Mouse (Mus musculus): ENCODE results near the gene 5430419D17Rik.
A peak's percentile ranks its signal among the peaks of the same experiment; 100 is the strongest.

The 5430419D17Rik gene

GRCm38 (mm10) chr7:131174121-131174520 is at the start of gene 5430419D17Rik:
Gene 5430419D17Rik (plus strand): TSS chr7:131174402.
- no peak for DNase-seq

DNA sequence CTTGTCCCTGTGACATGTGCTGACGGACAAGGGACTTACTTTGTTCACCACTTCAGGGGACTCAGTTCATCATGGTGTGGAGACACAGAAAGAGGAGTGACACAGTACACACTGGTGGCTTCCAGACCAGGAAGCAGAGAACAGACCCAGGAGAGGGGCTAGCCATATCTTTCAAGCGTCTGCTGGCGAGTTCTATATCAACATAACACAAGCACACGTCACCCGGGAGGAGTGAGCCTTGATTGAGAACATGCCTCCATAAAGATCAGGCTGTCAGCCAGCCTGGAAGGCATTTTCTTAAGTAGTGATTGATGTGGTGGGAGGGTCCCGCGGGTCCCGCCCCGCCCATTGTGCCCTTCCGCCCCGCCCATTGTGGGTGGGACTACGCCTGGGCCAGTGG is 44.2 kb upstream of the 5430419D17Rik start:
- DNase-seq = no peak

DNA sequence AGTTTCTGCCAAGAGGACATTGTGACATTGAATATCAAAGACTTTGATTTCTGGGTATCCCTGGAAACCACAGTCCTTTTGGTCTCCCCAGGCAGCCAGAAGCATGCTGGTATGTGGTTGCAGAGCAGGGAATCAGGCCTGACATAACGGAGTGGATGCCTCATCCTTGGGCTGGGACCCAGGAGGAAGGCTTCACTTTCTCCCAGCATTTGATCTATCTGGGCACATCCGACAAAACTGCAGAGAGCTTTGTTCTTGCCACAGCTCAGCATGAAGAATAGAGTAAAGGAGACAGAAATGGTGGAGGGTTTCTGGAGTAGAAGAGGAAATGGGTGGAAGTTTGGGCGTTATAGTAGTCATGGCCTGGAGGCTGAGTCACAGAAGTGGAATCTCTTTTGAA is 41.0 kb upstream of the 5430419D17Rik start:
- no peak for DNase-seq

- DNase-seq = no peak
Measured at GRCm38 (mm10) chr7:131146214-131146613, 28.0 kb upstream of the 5430419D17Rik start, which contains the start of gene 4933402N03Rik. Gene 4933402N03Rik (minus strand): TSS chr7:131146314.

DNA sequence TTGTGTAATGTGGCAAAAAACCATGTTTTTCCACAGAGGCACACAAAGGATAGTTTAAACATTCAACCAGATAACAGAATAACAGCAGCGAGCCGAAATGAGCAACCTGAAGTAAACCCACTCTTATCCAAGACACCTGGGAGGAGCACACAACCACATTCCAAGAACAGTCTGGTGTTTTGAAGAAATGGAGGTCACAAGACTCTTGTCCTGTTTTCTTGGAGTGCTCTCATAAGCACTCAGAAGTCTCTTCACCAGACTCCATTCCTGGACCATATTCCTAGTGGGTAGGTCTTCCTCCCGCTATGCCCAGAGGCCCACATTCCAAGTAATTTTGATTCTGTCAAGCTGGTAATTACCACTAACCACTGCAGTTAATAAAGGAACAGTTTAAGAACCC is 24.0 kb upstream of the 5430419D17Rik start:
- no peak for DNase-seq

DNA sequence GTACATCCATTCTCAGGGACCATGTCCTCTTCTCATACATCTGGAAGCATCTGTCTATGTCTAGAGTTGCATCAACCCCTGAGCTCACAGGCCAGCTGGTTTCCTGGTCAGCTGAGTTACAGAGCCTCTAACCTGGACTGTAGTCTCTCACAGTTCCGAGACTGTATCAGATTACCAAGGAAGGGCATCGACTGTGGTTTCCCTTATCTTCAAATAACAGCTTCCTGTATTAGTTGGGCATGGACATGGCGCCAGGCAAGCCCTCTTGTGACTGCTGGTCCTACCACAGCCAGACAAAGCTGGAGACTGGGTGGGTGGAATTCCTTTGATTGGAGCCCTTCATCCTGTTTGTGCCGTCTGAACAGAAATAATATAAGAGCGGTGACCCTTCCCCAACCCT is 21.2 kb upstream of the 5430419D17Rik start:
- DNase-seq = no peak

DNA sequence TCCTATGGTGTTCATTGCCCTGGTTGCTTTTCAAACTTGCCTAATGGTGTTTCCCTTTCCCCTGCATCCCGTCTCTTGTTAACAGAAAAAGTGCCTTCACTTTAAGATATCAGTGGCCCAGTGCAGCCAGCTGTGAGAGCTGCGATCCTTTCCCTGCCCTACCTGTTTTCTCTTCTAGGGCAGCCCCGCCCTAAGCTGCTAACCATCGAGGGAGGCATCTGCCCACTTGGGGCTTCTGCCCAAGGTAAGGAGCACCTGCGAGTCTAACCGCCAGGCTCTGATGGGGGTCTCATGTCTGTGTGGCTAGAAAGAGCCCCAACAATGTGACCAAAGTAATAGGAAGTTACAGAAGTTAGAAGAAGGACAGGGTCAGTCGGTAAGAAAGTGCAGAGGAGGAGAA is 12.0 kb upstream of the 5430419D17Rik start:
- no peak for DNase-seq

GRCm38 (mm10) chr7:131167771-131168170 is 6.4 kb upstream of the 5430419D17Rik start:
- no peak for DNase-seq

- no peak for DNase-seq
Measured at GRCm38 (mm10) chr7:131169099-131169498, 5.1 kb upstream of the 5430419D17Rik start.

GRCm38 (mm10) chr7:131182685-131183084 is 8.5 kb downstream of the 5430419D17Rik start:
- DNase-seq = peak; percentile 28

DNA sequence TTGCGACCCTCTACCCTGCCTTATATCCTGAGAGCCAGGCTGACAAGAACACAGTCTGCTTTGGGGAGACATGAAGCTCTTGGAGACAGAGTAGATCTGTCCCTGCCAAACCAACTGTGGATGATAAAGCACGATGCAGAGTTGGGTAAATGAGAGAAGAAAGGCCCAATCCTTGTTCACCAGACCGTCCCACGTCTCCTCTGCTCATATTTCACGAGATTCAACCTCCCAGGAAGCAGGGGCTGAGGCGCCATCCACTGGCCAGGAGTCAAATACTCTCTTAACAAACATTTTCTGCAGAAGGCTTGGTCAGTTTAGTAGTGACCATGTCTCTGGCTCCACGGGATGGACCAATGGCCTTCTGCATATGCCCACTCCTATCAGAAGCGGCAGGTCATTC is 10.1 kb downstream of the 5430419D17Rik start:
- DNase-seq = no peak

- DNase-seq = peak; percentile 85
Measured at GRCm38 (mm10) chr7:131187047-131187446, 12.8 kb downstream of the 5430419D17Rik start.

DNA sequence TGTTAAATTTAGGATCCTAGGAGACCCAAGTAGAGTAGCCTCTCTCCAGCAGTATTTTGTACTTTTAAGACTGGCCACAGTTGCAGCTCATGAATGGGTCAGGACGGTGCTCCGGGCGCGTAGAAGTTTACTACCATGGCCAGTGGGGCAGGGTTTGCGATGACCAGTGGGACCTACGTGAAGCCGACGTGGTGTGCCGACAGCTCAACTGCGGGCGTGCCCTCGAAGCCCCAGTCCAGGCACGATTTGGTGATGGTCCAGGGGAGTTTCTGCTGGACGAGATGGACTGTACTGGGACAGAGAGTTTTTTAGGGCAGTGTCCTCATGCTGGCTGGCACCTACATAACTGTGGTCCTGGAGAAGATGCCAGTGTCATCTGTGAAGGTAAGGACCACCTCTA is 13.8 kb downstream of the 5430419D17Rik start:
- no peak for DNase-seq

DNA sequence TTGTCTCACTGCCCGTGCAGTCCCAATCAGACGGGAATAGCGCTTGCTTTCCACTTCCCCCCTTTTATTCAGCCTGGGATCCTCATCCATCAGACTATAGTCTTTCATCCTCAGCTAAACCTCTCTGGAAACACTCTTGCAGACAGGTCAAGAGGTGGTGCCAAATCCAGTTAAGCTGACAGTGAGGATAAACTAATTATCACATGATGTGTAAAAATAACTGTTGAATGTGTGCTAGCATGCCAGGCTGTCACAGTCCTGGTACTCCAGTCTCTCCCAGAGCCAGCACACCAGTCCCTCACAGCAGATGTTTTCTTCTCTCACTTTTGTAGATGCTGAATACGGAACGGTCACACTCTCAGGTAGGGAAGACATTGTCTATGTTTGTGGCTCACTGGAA is 48.9 kb downstream of the 5430419D17Rik start:
- DNase-seq = no peak

DNA sequence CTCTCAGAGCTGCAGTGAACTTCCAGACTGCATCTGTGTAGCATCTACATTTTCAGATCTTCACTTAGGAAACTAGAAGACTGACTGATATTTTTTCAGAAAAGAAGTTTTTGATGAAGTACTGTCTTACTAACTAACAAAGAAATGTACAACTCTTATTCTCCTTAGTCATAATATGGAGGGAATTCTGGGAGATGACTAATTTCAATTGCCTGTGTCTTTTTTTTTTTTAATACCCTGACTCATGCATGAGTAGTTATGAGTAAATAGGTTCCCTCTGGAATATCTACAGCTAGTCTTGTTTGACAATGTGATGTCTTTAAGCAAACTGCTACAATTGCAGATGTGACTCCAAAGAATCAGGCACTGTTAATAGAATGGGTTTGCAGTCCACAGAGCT is 61.9 kb downstream of the 5430419D17Rik start:
- DNase-seq = no peak

DNA sequence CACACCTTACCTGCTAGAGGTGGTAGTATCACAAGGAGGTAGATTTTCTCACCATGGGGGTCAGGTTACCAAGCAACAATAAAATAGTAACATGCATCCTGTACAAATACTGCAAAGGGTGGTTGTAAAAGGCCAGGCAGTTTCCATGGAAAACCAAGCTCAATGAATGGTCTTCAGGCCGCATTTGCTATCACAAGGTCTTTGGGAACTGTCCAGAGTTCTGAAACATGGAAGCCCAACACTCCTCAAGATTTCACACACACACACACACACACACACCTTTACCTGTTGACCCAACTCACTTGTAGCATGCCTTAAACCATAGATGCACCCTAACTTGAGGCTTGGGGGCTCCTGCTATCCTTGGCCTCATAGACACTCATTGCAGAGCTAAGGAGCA is 70.8 kb downstream of the 5430419D17Rik start:
- DNase-seq = no peak

DNA sequence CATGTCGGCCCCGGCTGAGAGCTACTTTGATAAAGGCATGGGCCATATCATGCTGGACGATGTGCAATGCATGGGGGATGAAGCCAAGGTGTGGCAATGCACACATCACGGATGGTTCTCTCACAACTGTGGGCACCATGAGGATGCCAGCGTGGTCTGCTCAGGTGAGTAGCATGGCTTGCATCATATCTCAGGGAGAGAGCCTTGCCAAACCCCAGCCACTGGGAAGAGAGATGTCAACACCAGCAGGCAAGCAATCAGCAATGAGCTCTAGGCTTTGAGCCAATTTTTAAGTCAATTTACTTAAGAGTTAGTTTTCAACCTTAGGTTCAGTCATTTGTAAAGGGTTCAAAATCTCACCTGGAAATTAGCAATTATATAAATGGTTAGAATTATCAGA is 82.6 kb downstream of the 5430419D17Rik start:
- DNase-seq = no peak

DNA sequence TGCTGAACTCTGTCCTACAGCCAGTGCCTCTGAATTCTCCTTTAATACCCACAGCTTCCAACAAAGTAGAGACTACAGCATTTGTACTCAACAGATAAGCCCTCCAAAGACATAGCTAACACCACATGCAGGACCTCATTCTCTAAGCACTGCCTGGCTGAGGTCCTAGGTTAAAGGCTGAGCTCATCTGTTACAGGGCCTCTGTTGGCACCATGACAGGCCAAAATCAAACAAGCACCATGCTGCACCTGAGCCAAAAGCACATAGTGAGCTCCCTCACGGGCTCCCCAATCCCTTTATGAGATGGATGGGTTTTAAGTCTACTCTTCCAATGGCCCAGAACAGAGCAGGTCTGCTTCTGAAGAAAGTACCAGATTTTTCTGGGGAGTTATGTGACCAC is 83.1 kb downstream of the 5430419D17Rik start:
- DNase-seq = no peak

GRCm38 (mm10) chr7:131260946-131261345 is 86.7 kb downstream of the 5430419D17Rik start:
- DNase-seq = peak; percentile 54

DNA sequence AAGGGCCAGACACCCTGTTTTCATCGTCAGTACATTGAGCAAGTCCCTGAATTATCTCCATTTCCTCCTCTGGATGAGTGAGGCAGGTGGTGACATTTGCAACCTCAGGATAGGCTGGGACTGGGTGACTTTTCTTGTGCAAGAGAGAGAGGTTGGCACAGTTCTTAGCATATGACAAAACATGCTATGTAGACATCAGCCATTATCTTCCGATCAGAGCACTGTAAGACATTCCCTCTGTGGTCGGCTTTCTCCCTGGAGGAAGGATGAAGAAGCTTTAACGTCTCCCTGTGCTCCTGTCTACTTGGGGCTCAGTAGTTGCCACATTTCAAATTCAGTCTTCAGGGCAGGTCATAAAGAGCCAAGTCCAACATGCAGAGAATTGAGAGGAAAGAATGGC is 90.0 kb downstream of the 5430419D17Rik start:
- DNase-seq = no peak

DNA sequence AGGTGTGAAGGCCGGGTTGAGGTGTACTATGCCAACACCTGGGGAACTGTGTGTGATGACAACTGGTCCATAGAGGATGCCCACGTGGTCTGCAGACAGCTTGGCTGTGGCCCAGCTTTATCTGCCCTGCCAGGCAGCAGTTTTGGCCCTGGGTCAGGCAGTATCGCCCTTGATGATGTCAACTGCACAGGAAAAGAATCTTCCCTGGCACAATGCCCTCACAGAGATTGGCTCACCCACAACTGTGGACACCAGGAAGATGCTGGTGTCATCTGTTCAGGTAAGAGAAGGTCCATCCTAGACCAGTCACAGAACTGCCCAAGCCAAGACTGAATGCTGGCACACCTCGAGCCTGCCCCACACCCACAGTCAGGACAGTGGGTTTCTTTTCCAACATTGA is 91.6 kb downstream of the 5430419D17Rik start:
- DNase-seq = no peak

- no peak for DNase-seq
Measured at GRCm38 (mm10) chr7:131297151-131297550, 122.9 kb downstream of the 5430419D17Rik start.

DNA sequence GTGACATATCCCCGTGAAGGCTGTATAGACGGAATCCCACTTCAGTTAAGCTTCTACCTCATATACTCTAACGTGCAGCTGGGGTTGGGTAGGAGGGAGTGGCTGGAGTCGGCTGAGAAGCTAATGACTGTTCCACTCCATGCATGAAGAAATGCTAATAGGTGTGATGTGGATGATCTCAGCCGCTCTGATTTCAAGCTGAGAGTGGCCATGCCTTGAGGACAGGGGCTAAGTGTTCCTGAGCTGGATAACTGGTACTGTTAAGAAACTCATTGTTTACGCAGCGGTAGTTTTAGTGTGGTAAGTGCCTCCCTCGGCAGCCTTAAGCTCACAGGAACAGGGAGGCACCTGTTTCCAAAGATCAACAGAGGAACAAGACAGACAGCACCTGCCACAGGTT is 129.1 kb downstream of the 5430419D17Rik start:
- DNase-seq = no peak

DNA sequence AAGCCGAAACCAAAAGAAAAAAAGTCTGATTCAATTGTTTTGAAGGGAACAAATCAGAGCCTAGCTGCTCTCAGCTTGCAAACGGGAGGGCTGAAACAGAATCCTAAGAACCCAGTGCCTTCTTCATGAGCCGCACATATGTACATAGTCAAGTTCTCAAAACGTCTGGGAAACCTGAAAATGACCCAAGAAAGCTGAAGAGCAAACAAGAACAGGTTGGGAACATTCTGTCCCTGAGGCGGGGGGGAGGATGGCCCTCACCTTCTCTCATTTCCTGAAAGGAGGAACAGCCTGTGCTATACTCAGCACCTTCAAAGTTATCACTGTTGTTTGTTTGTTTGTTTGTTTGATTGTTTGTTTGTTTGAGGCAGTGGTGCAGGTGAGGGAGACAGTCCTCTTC is 132.5 kb downstream of the 5430419D17Rik start:
- no peak for DNase-seq

DNA sequence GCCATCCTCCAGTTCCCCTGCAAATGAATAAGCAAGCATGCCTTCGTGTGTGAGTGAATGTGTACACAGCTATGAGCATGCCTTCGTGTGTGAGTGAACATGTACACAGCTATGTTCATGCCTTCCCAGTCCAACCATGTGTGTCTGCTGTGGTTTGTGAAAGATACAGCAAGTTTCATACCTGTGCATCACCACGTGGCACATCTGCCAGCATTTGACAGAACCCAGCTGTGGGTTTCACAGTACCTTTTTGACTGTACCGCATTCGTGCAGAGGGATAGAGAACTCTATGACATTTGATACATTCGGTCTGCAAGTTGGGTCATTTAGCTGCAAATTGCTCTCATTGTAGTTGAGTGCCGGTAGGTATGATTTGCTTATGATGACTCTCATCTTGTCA is 140.3 kb downstream of the 5430419D17Rik start:
- DNase-seq = no peak

- DNase-seq = no peak
Measured at GRCm38 (mm10) chr7:131317587-131317986, 143.4 kb downstream of the 5430419D17Rik start.
